Comparison of ENCODE assay signal across 8 mouse cellular contexts in the genomic region with DNA sequence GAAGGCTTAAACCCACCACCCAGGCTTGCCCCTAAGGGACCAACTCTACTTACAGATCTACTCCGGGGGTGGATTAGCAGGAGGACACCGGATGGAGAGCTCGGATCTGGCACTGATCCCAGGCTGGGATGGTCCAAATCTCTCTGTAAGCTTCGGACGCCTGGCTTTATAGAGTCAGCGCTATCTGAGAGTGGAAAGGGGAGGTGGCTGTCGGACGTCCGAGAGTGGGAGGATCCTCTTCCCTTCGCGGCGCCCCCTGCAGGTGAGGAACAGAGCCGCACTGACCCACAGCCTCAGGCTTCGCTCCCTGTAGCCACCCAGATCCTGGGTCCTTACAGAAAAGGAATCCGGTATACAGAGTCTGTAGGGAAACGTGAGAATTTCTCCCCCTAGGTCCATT. TPM values are rescaled to one million over a fixed set of nuclear protein-coding genes. Genes with fewer than 3 reads are reported as not detected.
DNase-seq lines count a peak whose midpoint lies in the region; ATAC-seq and TF ChIP-seq lines count a peak whose summit lies in the region.

TSS of gene Myh11 (minus strand) at position 150 of the 400 bp plus-strand sequence.

- TF ChIP-seq CTCF in MEL (IDR thresholded peaks at IDR 0.05 in 2 of 3, conservative IDR thresholded peaks at IDR 0.05 in 1 of 3; ENCODE audit: control insufficient read depth in 1 of 3, insufficient read depth in 1 of 3, low read depth in 2 of 3, low read length in 3 of 3, poor library complexity in 1 of 3, severe bottlenecking in 1 of 3) = peak; percentile 56 to 84 (median 60)
- TF ChIP-seq CTCF in brain, embryonic 14.5 days (IDR thresholded peaks at IDR 0.05; ENCODE audit: borderline replicate concordance, extremely low read depth, insufficient read depth, insufficient read length) = peak; percentile 61

- H3K36me3 ChIP-seq in MEL (ENCODE audit: control insufficient read depth in 1 of 2, insufficient read depth in 2 of 2, low read length in 2 of 2) = peaks cover 0 to 5% of the 10 kb centered on the region in 2 experiments; a peak in 1 of 4 replicates
- no peaks in the 10 kb centered on the region for H3K36me3 ChIP-seq in heart, embryonic 16.5 days (ENCODE audit: control insufficient read depth, insufficient read depth)

- 0 out of 4 replicates have a peak, but pooled peaks cover 0 to 9% of the 10 kb centered on the region in 2 experiments for H3K4me1 ChIP-seq in MEL (ENCODE audit: control insufficient read depth in 1 of 2, insufficient read depth in 2 of 2, low read length in 2 of 2)
- H3K4me1 ChIP-seq in heart, embryonic 16.5 days (ENCODE audit: control insufficient read depth, insufficient read depth, low read length) = peaks cover 11% of the 10 kb centered on the region

- H3K9me3 ChIP-seq in MEL (replicated peaks; ENCODE audit: insufficient read depth, low read length) = no peaks in the 10 kb centered on the region
- H3K9me3 ChIP-seq in heart, embryonic 16.5 days (replicated peaks; ENCODE audit: control insufficient read depth, low read length) = no peaks in the 10 kb centered on the region

- no peak for TF ChIP-seq EP300 in MEL (IDR thresholded peaks at IDR 0.05; ENCODE audit: low read depth in 1 of 2, low read length in 2 of 2)

- 3% methylated on average over 16 of the region's 16 CpGs for WGBS in heart, embryonic 16.5 days

- peak within 1 kb of the TSS; percentile 59 for H3K4me2 ChIP-seq in heart, embryonic 16.5 days (ENCODE audit: low read depth, low read length)

- TF ChIP-seq RAD21 in MEL (IDR thresholded peaks at IDR 0.05; ENCODE audit: low read depth, low read length) = no peak; the same call in 1 of the 2 replicates

- peak; percentile 83 for ATAC-seq in heart, embryonic 16.5 days (replicated peaks; ENCODE audit: extremely low read depth, insufficient read depth, low FRiP score)

- no peak for TF ChIP-seq POLR2A in MEL (IDR thresholded peaks at IDR 0.05; ENCODE audit: control insufficient read depth in 1 of 2, insufficient read depth in 1 of 2, low read depth in 1 of 2, low read length in 2 of 2, poor library complexity in 1 of 2)
- TF ChIP-seq POLR2A in brain, embryonic 14.5 days (IDR thresholded peaks at IDR 0.05; ENCODE audit: borderline replicate concordance, extremely low read depth, insufficient read depth, insufficient read length, poor library complexity, severe bottlenecking) = no peak

- H3K27ac ChIP-seq in MEL (ENCODE audit: control insufficient read depth, low read depth, low read length) = no peak within 1 kb of the TSS
- no peak within 1 kb of the TSS for H3K27ac ChIP-seq in heart, embryonic 16.5 days (ENCODE audit: low read length)

- no peak within 1 kb of the TSS for H3K9ac ChIP-seq in MEL (ENCODE audit: control insufficient read depth, low read depth, low read length, poor library complexity, severe bottlenecking)
- peak within 1 kb of the TSS; percentile 18; the same call in 1 of the 2 replicates for H3K9ac ChIP-seq in heart, embryonic 16.5 days (ENCODE audit: low read length)

- no peaks in the 10 kb centered on the region for H3K79me2 ChIP-seq in MEL (ENCODE audit: control insufficient read depth, insufficient read depth, low read length, poor library complexity)

- DNase-seq in MEL (ENCODE audit: low read depth, low spot score) = peak; percentile 50
- DNase-seq in brain, embryonic 14.5 days (ENCODE audit: low read depth) = peak; percentile 52
- peak; percentile 3 for DNase-seq in fibroblast of lung, adult 2 months (ENCODE audit: low read depth)
- peak; percentile 81 for DNase-seq in kidney, postnatal 14 days
- DNase-seq in lung, postnatal 36 days = peak; percentile 86
- DNase-seq in retina, postnatal 7 days (ENCODE audit: low read depth, low spot score) = peak; percentile 79
- peak; percentile 21 for DNase-seq in yolk sac, embryonic 10.5 days (ENCODE audit: low spot score)

- H3K4me3 ChIP-seq in MEL (ENCODE audit: control insufficient read depth in 1 of 2, insufficient read depth in 1 of 2, low read depth in 2 of 2, low read length in 2 of 2) = no peak within 1 kb of the TSS
- H3K4me3 ChIP-seq in heart, embryonic 16.5 days (ENCODE audit: low read length) = peak within 1 kb of the TSS; percentile 25

- H3K27me3 ChIP-seq in MEL (ENCODE audit: control insufficient read depth in 1 of 2, insufficient read depth in 2 of 2, low read length in 2 of 2) = no peaks in the 10 kb centered on the region
- H3K27me3 ChIP-seq in heart, embryonic 16.5 days (ENCODE audit: control insufficient read depth, insufficient read depth, low read length) = peaks cover 50% of the 10 kb centered on the region

TF ChIP-seq in MEL, 35 proteins besides CTCF, POLR2A, EP300 and RAD21:
- TF ChIP-seq UBTF (IDR thresholded peaks at IDR 0.05; ENCODE audit: borderline replicate concordance, insufficient read depth, low read depth, low read length) (no peak), KAT2A (conservative IDR thresholded peaks at IDR 0.05; ENCODE audit: low read depth, low read length) (no peak), TCF12 (IDR thresholded peaks at IDR 0.05; ENCODE audit: low read depth, low read length) (no peak), NRF1 (IDR thresholded peaks at IDR 0.05; ENCODE audit: insufficient read depth, low read depth, low read length, poor library complexity, severe bottlenecking) (no peak), MXI1 (IDR thresholded peaks at IDR 0.05; ENCODE audit: low read depth, low read length) (no peak), SMC3 (IDR thresholded peaks at IDR 0.05; ENCODE audit: low read depth, low read length) (peak; percentile 32)

RNA-seq across cellular contexts. Expression of gene Myh11, which starts in this region (rescaled TPM):
- total RNA-seq in MEL (2012; rRNA removed) = 0.03 TPM in 1 of 2 replicates, not detected in the other
- under 1 TPM in 1 of 2 experiments, not detected in 1; 0.01 TPM for polyA plus RNA-seq in MEL (2012; ENCODE audit: insufficient read depth in 1 of 2, insufficient read length in 2 of 2, low read depth in 1 of 2, low replicate concordance in 2 of 2, missing spikeins in 1 of 2)
- 0.25 and 0.74 TPM in 2 replicates for polyA plus RNA-seq in brain, embryonic 14.5 days (2012; rRNA removed)
- 7.5 and 9.2 TPM in 2 replicates for polyA plus RNA-seq in heart, embryonic 16.5 days (2015; fragmentation: Nextera tagmentation; extraction: Ambion mirVana)

Comparison
In these comparisons a context has a peak if more than half of its experiments do, and no peak if none do; other contexts are left out.
1. Peak in DNase-seq in MEL; RNA of the gene not detected or under 1 TPM.
2. Peak in DNase-seq in brain, embryonic 14.5 days; RNA of the gene not detected or under 1 TPM.
3. DNase-seq: peak in every context shown above with its lines; median percentile 86 in lung, postnatal 36 days; 81 in kidney, postnatal 14 days; 79 in retina, postnatal 7 days; 52 in brain, embryonic 14.5 days; 50 in MEL; 21 in yolk sac, embryonic 10.5 days; 3 in fibroblast of lung, adult 2 months.